8 mouse cellular contexts compared by ENCODE assay signal in the genomic region with DNA sequence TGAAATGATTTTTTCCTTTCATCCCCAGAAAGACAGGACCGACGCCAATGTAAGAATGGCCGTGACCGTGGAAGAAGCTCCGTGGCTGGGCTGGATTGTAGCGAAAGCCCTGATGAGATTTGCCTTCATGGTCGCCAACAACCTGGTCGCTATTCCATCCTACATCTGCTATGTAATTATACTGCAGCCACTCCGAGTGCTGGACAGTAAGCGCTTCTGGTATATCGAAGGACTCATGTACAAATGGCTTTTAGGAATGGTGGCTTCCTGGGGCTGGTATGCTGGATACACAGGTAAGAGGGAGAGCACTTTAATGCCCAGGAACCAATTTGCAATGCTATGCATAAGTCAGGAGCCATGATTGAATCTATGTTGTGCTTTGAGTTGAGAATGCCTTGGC. TPM values are rescaled to one million over a fixed set of nuclear protein-coding genes. Genes with fewer than 3 reads are reported as not detected.
A peak's percentile ranks its signal among the peaks of the same experiment; 100 is the strongest.
DNase-seq lines count a peak whose midpoint lies in the region; ATAC-seq and TF ChIP-seq lines count a peak whose summit lies in the region.

No protein-coding gene starts in this region.

- no peaks in the 10 kb centered on the region for H3K27me3 ChIP-seq in heart, embryonic 15.5 days
- peaks cover 1% of the 10 kb centered on the region; the same call in 1 of the 2 replicates for H3K27me3 ChIP-seq in ES-Bruce4 (ENCODE audit: control insufficient read depth, insufficient read depth, low read length, poor library complexity, severe bottlenecking)
- peaks cover 18% of the 10 kb centered on the region for H3K27me3 ChIP-seq in forebrain, embryonic 10.5 days (ENCODE audit: poor library complexity, severe bottlenecking)
- H3K27me3 ChIP-seq in limb, embryonic 12.5 days = no peaks in the 10 kb centered on the region
- H3K27me3 ChIP-seq in small intestine, adult 2 months (ENCODE audit: control insufficient read depth, insufficient read depth, low read length) = no peaks in the 10 kb centered on the region

- H3K27ac ChIP-seq in heart, embryonic 15.5 days = peak overlapping the region; percentile 94
- H3K27ac ChIP-seq in ES-Bruce4 (ENCODE audit: insufficient read depth, low read length) = no peak overlapping the region
- H3K27ac ChIP-seq in forebrain, embryonic 10.5 days = peak overlapping the region; percentile 97
- H3K27ac ChIP-seq in limb, embryonic 12.5 days = peak overlapping the region; percentile 97
- peak overlapping the region; percentile 69 for H3K27ac ChIP-seq in small intestine, adult 2 months (ENCODE audit: insufficient read depth, low read depth, low read length)

- TF ChIP-seq POLR2A in ES-Bruce4 (IDR thresholded peaks at IDR 0.05; ENCODE audit: insufficient read depth, low read length) = no peak
- no peak for TF ChIP-seq POLR2A in small intestine, adult 2 months (IDR thresholded peaks at IDR 0.05; ENCODE audit: low read depth, low read length)

- no peak for TF ChIP-seq EP300 in ES-Bruce4 (IDR thresholded peaks at IDR 0.05; ENCODE audit: insufficient read depth, low read depth, low read length)

- H3K4me3 ChIP-seq in heart, embryonic 15.5 days = peak overlapping the region; percentile 94
- peak overlapping the region; percentile 92 for H3K4me3 ChIP-seq in ES-Bruce4 (ENCODE audit: low read depth, low read length)
- H3K4me3 ChIP-seq in forebrain, embryonic 10.5 days = peak overlapping the region; percentile 94
- H3K4me3 ChIP-seq in limb, embryonic 12.5 days (replicated peaks) = peak overlapping the region; percentile 92
- H3K4me3 ChIP-seq in small intestine, adult 2 months (ENCODE audit: low read depth, low read length) = peak overlapping the region; percentile 92

- H3K9me3 ChIP-seq in heart, embryonic 15.5 days (replicated peaks) = no peaks in the 10 kb centered on the region
- H3K9me3 ChIP-seq in ES-Bruce4 (replicated peaks; ENCODE audit: control insufficient read depth, insufficient read depth, low read length, poor library complexity, severe bottlenecking) = no peaks in the 10 kb centered on the region
- no peaks in the 10 kb centered on the region for H3K9me3 ChIP-seq in forebrain, embryonic 10.5 days
- no peaks in the 10 kb centered on the region for H3K9me3 ChIP-seq in limb, embryonic 12.5 days

- no peak for TF ChIP-seq CTCF in ES-Bruce4 (IDR thresholded peaks at IDR 0.05; ENCODE audit: low read depth, low read length)
- no peak for TF ChIP-seq CTCF in small intestine, adult 2 months (IDR thresholded peaks at IDR 0.05; ENCODE audit: extremely low read depth, insufficient read length, insufficient replicate concordance, low read depth, low read length)

- peaks cover 12% of the 10 kb centered on the region; the same call in 1 of the 2 replicates for H3K36me3 ChIP-seq in heart, embryonic 15.5 days
- peaks cover 2% of the 10 kb centered on the region; the same call in 1 of the 2 replicates for H3K36me3 ChIP-seq in ES-Bruce4 (ENCODE audit: control insufficient read depth, insufficient read depth, low read length, poor library complexity, severe bottlenecking)
- peaks cover 36% of the 10 kb centered on the region for H3K36me3 ChIP-seq in forebrain, embryonic 10.5 days (replicated peaks)
- H3K36me3 ChIP-seq in limb, embryonic 12.5 days = peaks cover 34% of the 10 kb centered on the region
- H3K36me3 ChIP-seq in small intestine, adult 2 months (ENCODE audit: control insufficient read depth, insufficient read depth, low read length) = peaks cover 25% of the 10 kb centered on the region

- no peak for DNase-seq in heart, adult 9 months (ENCODE audit: low spot score in 2 of 2)
- DNase-seq in forebrain, embryonic 10.5 days (ENCODE audit: extremely low spot score, low spot score) = no peak
- no peak for DNase-seq in adrenal gland, postnatal 36 days
- DNase-seq in gastrocnemius, postnatal 10 days = no peak

- 13% methylated on average over 11 of the region's 11 CpGs for WGBS in heart, embryonic 15.5 days
- 15% methylated on average over 11 of the region's 11 CpGs for WGBS in forebrain, embryonic 10.5 days
- WGBS in limb, embryonic 12.5 days = 6% methylated on average over 11 of the region's 11 CpGs
- WGBS in small intestine, adult 2 months = 26% methylated on average over 11 of the region's 11 CpGs

- H3K4me2 ChIP-seq in heart, embryonic 15.5 days = peak overlapping the region; percentile 87
- peak overlapping the region; percentile 77 for H3K4me2 ChIP-seq in limb, embryonic 12.5 days

- ATAC-seq in heart, embryonic 15.5 days (replicated peaks; ENCODE audit: insufficient number of reproducible peaks, insufficient read depth, low FRiP score, low read depth) = no peak
- ATAC-seq in limb, embryonic 12.5 days (ENCODE audit: insufficient number of reproducible peaks, insufficient read depth, low FRiP score, low TSS enrichment, low read depth) = no peak

- peaks cover 20% of the 10 kb centered on the region for H3K4me1 ChIP-seq in heart, embryonic 15.5 days (replicated peaks)
- H3K4me1 ChIP-seq in ES-Bruce4 (ENCODE audit: control insufficient read depth, insufficient read depth, low read length) = peaks cover 2% of the 10 kb centered on the region
- peaks cover 43% of the 10 kb centered on the region for H3K4me1 ChIP-seq in forebrain, embryonic 10.5 days
- H3K4me1 ChIP-seq in limb, embryonic 12.5 days (replicated peaks) = peaks cover 22% of the 10 kb centered on the region
- H3K4me1 ChIP-seq in small intestine, adult 2 months (ENCODE audit: control insufficient read depth, insufficient read depth, insufficient read length, low read length) = peaks cover 7% of the 10 kb centered on the region; the same call in 1 of the 2 replicates

- peak overlapping the region; percentile 95 for H3K9ac ChIP-seq in heart, embryonic 15.5 days
- peak overlapping the region; percentile 100 for H3K9ac ChIP-seq in ES-Bruce4 (ENCODE audit: low read depth, poor library complexity, severe bottlenecking)
- H3K9ac ChIP-seq in limb, embryonic 12.5 days (replicated peaks) = peak overlapping the region; percentile 98

RNA-seq across cellular contexts. Expression of a gene that starts 1.7 kb away (rescaled TPM):
- polyA plus RNA-seq in heart, embryonic 15.5 days (2015; fragmentation: Nextera tagmentation; extraction: Ambion mirVana) = 32.1 and 36.8 TPM in 2 replicates
- polyA plus RNA-seq in ES-Bruce4 (2011; ENCODE audit: insufficient read depth, insufficient read length, low read depth, missing spikeins) = 35.7 and 39.0 TPM in 2 replicates
- 20.9 and 21.4 TPM in 2 replicates for polyA plus RNA-seq in forebrain, embryonic 10.5 days (2016; fragmentation: Nextera tagmentation; extraction: Ambion mirVana)
- 37.0 and 51.0 TPM in 2 replicates for polyA plus RNA-seq in limb, embryonic 12.5 days (2016; fragmentation: Nextera tagmentation; extraction: Ambion mirVana)
- polyA plus RNA-seq in small intestine, adult 2 months (2012; rRNA removed) = 17.5 and 20.1 TPM in 2 replicates
- total RNA-seq in adrenal gland, postnatal 36 days (2021) = 10 to 100 TPM; 53.2 to 91.7 TPM
- total RNA-seq in gastrocnemius, postnatal 10 days (2021) = 10 to 100 TPM; 23.7 to 29.4 TPM
